Mouse (Mus musculus): ENCODE measurements around the gene Ric8b. TPM values are rescaled to one million over a fixed set of nuclear protein-coding genes. Genes with fewer than 3 reads are reported as not detected.

Gene Ric8b
- polyA plus RNA-seq (2015; fragmentation: Nextera tagmentation; extraction: Ambion mirVana), result 42.9 and 44.0 TPM in 2 replicates

- peak within 1 kb of the TSS; percentile 65 for H3K4me2 ChIP-seq
- peak; percentile 96 for ATAC-seq (ENCODE audit: low FRiP score)
- H3K9me3 ChIP-seq (replicated peaks), result no peaks in the 10 kb centered on the region
- H3K4me1 ChIP-seq, result peaks cover 30% of the 10 kb centered on the region
- H3K27ac ChIP-seq (replicated peaks), result peak within 1 kb of the TSS; percentile 100
- peak within 1 kb of the TSS; percentile 93 for H3K9ac ChIP-seq (replicated peaks)
- peak within 1 kb of the TSS; percentile 74 for H3K4me3 ChIP-seq (replicated peaks)
- H3K27me3 ChIP-seq (replicated peaks), result no peaks in the 10 kb centered on the region
- under 1% methylated on average over 39 of the region's 51 CpGs for WGBS
- no peaks in the 10 kb centered on the region for H3K36me3 ChIP-seq
Observed at GRCm38 (mm10) chr10:84916810-84917730, at the start of gene Ric8b. Ric8b (plus strand) TSS chr10:84917616.

- Histone ChIP-seq H3K27ac (replicated peaks) (no peak overlapping the region), H3K4me1 (peaks cover 9% of the 10 kb centered on the region), H3K9ac (replicated peaks) (no peak overlapping the region), H3K4me2 (0 out of 2 replicates have a peak overlapping the region, but pooled peaks have one; percentile 17), H3K9me3 (replicated peaks) (no peaks in the 10 kb centered on the region), H3K27me3 (replicated peaks) (no peaks in the 10 kb centered on the region), H3K4me3 (replicated peaks) (no peak overlapping the region), H3K36me3 (no peaks in the 10 kb centered on the region)
- 19% methylated on average over 12 of the region's 12 CpGs for WGBS
- ATAC-seq (ENCODE audit: low FRiP score), result no peak
Observed at GRCm38 (mm10) chr10:84871285-84871684, 46.1 kb upstream of the Ric8b start.

- Histone ChIP-seq H3K4me1 (peaks cover 9% of the 10 kb centered on the region), H3K27ac (replicated peaks) (no peak overlapping the region), H3K36me3 (no peaks in the 10 kb centered on the region), H3K4me3 (replicated peaks) (no peak overlapping the region), H3K9me3 (replicated peaks) (no peaks in the 10 kb centered on the region), H3K9ac (replicated peaks) (no peak overlapping the region), H3K4me2 (no peak overlapping the region), H3K27me3 (replicated peaks) (no peaks in the 10 kb centered on the region)
- WGBS, result 66% methylated on average over 4 of the region's 4 CpGs
- no peak for ATAC-seq (ENCODE audit: low FRiP score)
Observed at GRCm38 (mm10) chr10:84871921-84872320, 45.5 kb upstream of the Ric8b start.

GRCm38 (mm10) chr10:84879823-84880571 is 37.4 kb upstream of the Ric8b start:
- ATAC-seq (ENCODE audit: low FRiP score), result no peak
- Histone ChIP-seq H3K4me3 (replicated peaks) (no peak overlapping the region), H3K27me3 (replicated peaks) (no peaks in the 10 kb centered on the region), H3K9me3 (replicated peaks) (no peaks in the 10 kb centered on the region), H3K4me2 (no peak overlapping the region), H3K27ac (replicated peaks) (no peak overlapping the region), H3K36me3 (no peaks in the 10 kb centered on the region), H3K9ac (replicated peaks) (no peak overlapping the region), H3K4me1 (no peaks in the 10 kb centered on the region)
- 66% methylated on average over 9 of the region's 9 CpGs for WGBS

- no peak overlapping the region for H3K4me3 ChIP-seq (replicated peaks)
- H3K4me1 ChIP-seq, result peaks cover 14% of the 10 kb centered on the region
- H3K9me3 ChIP-seq (replicated peaks), result no peaks in the 10 kb centered on the region
- no peak overlapping the region for H3K27ac ChIP-seq (replicated peaks)
- no peak overlapping the region for H3K9ac ChIP-seq (replicated peaks)
- no peak overlapping the region for H3K4me2 ChIP-seq
- no peaks in the 10 kb centered on the region for H3K36me3 ChIP-seq
- H3K27me3 ChIP-seq (replicated peaks), result no peaks in the 10 kb centered on the region
- WGBS, result 92% methylated on average over 2 of the region's 2 CpGs
- no peak for ATAC-seq (ENCODE audit: low FRiP score)
Observed at GRCm38 (mm10) chr10:84882528-84882927, 34.9 kb upstream of the Ric8b start.

GRCm38 (mm10) chr10:84885341-84885884 is 32.0 kb upstream of the Ric8b start:
- ATAC-seq (ENCODE audit: low FRiP score), result no peak
- H3K27me3 ChIP-seq (replicated peaks), result no peaks in the 10 kb centered on the region
- WGBS, result 44% methylated on average over 5 of the region's 5 CpGs

GRCm38 (mm10) chr10:84886221-84886627 is 31.2 kb upstream of the Ric8b start:
- no peak overlapping the region for H3K4me2 ChIP-seq
- no peak for ATAC-seq (ENCODE audit: low FRiP score)
- no peaks in the 10 kb centered on the region for H3K9me3 ChIP-seq (replicated peaks)
- H3K4me1 ChIP-seq, result peaks cover 20% of the 10 kb centered on the region
- H3K4me3 ChIP-seq (replicated peaks), result no peak overlapping the region
- 15% methylated on average over 6 of the region's 6 CpGs for WGBS
- no peaks in the 10 kb centered on the region for H3K36me3 ChIP-seq
- H3K27ac ChIP-seq (replicated peaks), result no peak overlapping the region
- H3K9ac ChIP-seq (replicated peaks), result no peak overlapping the region
- H3K27me3 ChIP-seq (replicated peaks), result no peaks in the 10 kb centered on the region

More at GRCm38 (mm10) chr10:84885341-84885884, 32.0 kb upstream of the Ric8b start:
- peaks cover 20% of the 10 kb centered on the region for H3K4me1 ChIP-seq
- no peak overlapping the region for H3K4me2 ChIP-seq
- no peak overlapping the region for H3K9ac ChIP-seq (replicated peaks)
- no peak overlapping the region for H3K4me3 ChIP-seq (replicated peaks)
- no peak overlapping the region for H3K27ac ChIP-seq (replicated peaks)
- H3K9me3 ChIP-seq (replicated peaks), result no peaks in the 10 kb centered on the region
- no peaks in the 10 kb centered on the region for H3K36me3 ChIP-seq

GRCm38 (mm10) chr10:84886785-84887184 is 30.6 kb upstream of the Ric8b start:
- Histone ChIP-seq H3K27me3 (replicated peaks) (no peaks in the 10 kb centered on the region), H3K4me1 (peaks cover 20% of the 10 kb centered on the region), H3K4me2 (no peak overlapping the region), H3K9me3 (replicated peaks) (no peaks in the 10 kb centered on the region), H3K9ac (replicated peaks) (no peak overlapping the region), H3K4me3 (replicated peaks) (no peak overlapping the region), H3K27ac (replicated peaks) (no peak overlapping the region), H3K36me3 (no peaks in the 10 kb centered on the region)
- ATAC-seq (ENCODE audit: low FRiP score), result no peak
- WGBS, result 70% methylated on average over 8 of the region's 8 CpGs

GRCm38 (mm10) chr10:84889096-84889846 is 28.1 kb upstream of the Ric8b start:
- no peaks in the 10 kb centered on the region for H3K27me3 ChIP-seq (replicated peaks)
- H3K36me3 ChIP-seq, result no peaks in the 10 kb centered on the region
- no peak overlapping the region for H3K4me3 ChIP-seq (replicated peaks)
- no peak overlapping the region for H3K27ac ChIP-seq (replicated peaks)
- H3K9me3 ChIP-seq (replicated peaks), result no peaks in the 10 kb centered on the region
- 55% methylated on average over 4 of the region's 4 CpGs for WGBS
- ATAC-seq (ENCODE audit: low FRiP score), result no peak
- no peak overlapping the region for H3K9ac ChIP-seq (replicated peaks)
- H3K4me2 ChIP-seq, result no peak overlapping the region
- peaks cover 20% of the 10 kb centered on the region for H3K4me1 ChIP-seq

- H3K27ac ChIP-seq (replicated peaks), result no peak overlapping the region
- WGBS, result 87% methylated on average over 10 of the region's 10 CpGs
- H3K27me3 ChIP-seq (replicated peaks), result no peaks in the 10 kb centered on the region
- no peak overlapping the region for H3K9ac ChIP-seq (replicated peaks)
- no peak overlapping the region for H3K4me2 ChIP-seq
- peaks cover 3% of the 10 kb centered on the region; the same call in 1 of the 2 replicates for H3K4me1 ChIP-seq
- H3K36me3 ChIP-seq, result no peaks in the 10 kb centered on the region
- no peak overlapping the region for H3K4me3 ChIP-seq (replicated peaks)
- H3K9me3 ChIP-seq (replicated peaks), result no peaks in the 10 kb centered on the region
- no peak for ATAC-seq (ENCODE audit: low FRiP score)
Observed at GRCm38 (mm10) chr10:84895810-84896358, 21.5 kb upstream of the Ric8b start.
